Mouse (Mus musculus) forebrain, postnatal 0 days (tissue): Measurements from ENCODE around the gene Akr1c18. TPM values are rescaled to one million over a fixed set of nuclear protein-coding genes. Genes with fewer than 3 reads are reported as not detected.
"Not testable (repeated sequence)": the region's sequence is repeated elsewhere in the genome, so short reads cannot be mapped to it uniquely, and the experiment has no call there.

ENCODE experiments used
- ATAC-seq: fragments of 200-750 bp; cut with Nextera tagmentation; 2 replicates; pipeline ENCODE4 v1.8.0; 2017; ENCODE audit warnings: mild to moderate bottlenecking, moderate library complexity
- DNase-seq: peaks from one replicate; pipeline ENCODE4 v3.0.0-alpha.2; 2015
- H3K27ac ChIP-seq: fragments of 300-500 bp; sonication (generic); 2 replicates; pipeline ENCODE4 v1.5.1; 2014; ENCODE audit warnings: low read depth, mild to moderate bottlenecking, antibody characterized with exemption, low read length, moderate library complexity, mixed read lengths
- H3K27me3 ChIP-seq: fragments of 300-500 bp; sonication (generic); 2 replicates; pipeline ENCODE4 v1.6.1; 2014; ENCODE audit warnings: mild to moderate bottlenecking, low read length, mixed read lengths; ENCODE audit not compliant: insufficient read depth
- H3K36me3 ChIP-seq: fragments of 300-500 bp; sonication (generic); 2 replicates; pipeline ENCODE4 v1.6.1; 2014; ENCODE audit warnings: mild to moderate bottlenecking, moderate library complexity; ENCODE audit not compliant: insufficient read depth
- H3K4me1 ChIP-seq: fragments of 300-500 bp; sonication (generic); 2 replicates; pipeline ENCODE4 v1.6.1; 2014; ENCODE audit warnings: antibody characterized with exemption; ENCODE audit not compliant: insufficient read depth
- H3K4me2 ChIP-seq: fragments of 300-500 bp; sonication (generic); 2 replicates; pipeline ENCODE4 v1.6.1; 2014; ENCODE audit warnings: low read depth, mild to moderate bottlenecking, moderate library complexity
- H3K4me3 ChIP-seq: fragments of 300-500 bp; sonication (generic); 2 replicates; pipeline ENCODE4 v1.5.1; 2014; ENCODE audit warnings: low read depth, low read length, mixed read lengths
- H3K9ac ChIP-seq: fragments of 300-500 bp; sonication (generic); 2 replicates; pipeline ENCODE4 v1.6.1; 2014; ENCODE audit warnings: mild to moderate bottlenecking
- H3K9me3 ChIP-seq: fragments of 300-500 bp; sonication (generic); 2 replicates; pipeline ENCODE4 v1.6.1; 2016; ENCODE audit warnings: low read length
- CTCF ChIP-seq: sonication (generic); IDR thresholded peaks from 2 replicates; pipeline ENCODE4 v1.5.1; 2016; ENCODE audit warnings: antibody characterized with exemption, control low read depth, low read depth
- WGBS: fragments of 180-500 bp; shearing (Covaris S2); extraction: QIAGEN DNeasy Blood & Tissue Kit; methylation state at CpG from one replicate; pipeline ENCODE4 v1.1.7; 2014; 5-methylcytosine and 5-hydroxymethylcytosine counted together
- polyA plus RNA-seq: library from polyadenylated mRNA; unstranded; fragments of >200 nt; fragmentation: Nextera tagmentation; extraction: Ambion mirVana; gene quantifications from 2 replicates; pipeline ENCODE4 v1.2.1, GENCODE M21; 2015
- total RNA-seq: library from RNA; depleted of rRNA; stranded (reverse); fragments of >200 nt; gene quantifications from 2 replicates; pipeline ENCODE4 v1.2.3, GENCODE M21; 2014; rRNA removed

Gene Akr1c18
- total RNA-seq: 0.23 and 0.76 TPM in 2 replicates
- 1.1 and 2.5 TPM in 2 replicates for polyA plus RNA-seq

DNA sequence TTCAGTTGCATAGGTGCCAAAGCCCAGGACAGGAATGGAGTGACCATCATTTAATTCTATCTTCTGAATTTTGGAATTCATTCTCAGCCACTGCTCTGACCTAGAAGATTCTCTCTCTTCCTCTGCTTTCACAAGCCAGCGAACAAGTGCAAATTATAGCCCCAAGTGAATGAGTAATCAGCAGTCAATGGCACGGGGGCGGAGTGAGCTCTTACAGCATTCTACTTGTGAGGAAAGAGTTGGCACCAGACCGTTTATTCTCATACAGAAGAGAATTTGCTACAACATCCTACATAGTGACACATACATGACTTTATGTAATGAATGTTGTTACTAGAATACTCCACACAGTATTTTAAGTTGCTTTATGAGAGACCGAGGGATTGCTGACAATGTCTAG is at the start of gene Akr1c18:
Gene Akr1c18 (minus strand): TSS at position 137 of the 400 bp plus-strand sequence.
- Histone ChIP-seq H3K4me1 (no peaks in the 10 kb centered on the region), H3K36me3 (no peaks in the 10 kb centered on the region), H3K27ac (no peak within 1 kb of the TSS), H3K27me3 (no peaks in the 10 kb centered on the region), H3K9ac (no peak within 1 kb of the TSS), H3K9me3 (no peaks in the 10 kb centered on the region), H3K4me2 (no peak within 1 kb of the TSS), H3K4me3 (no peak within 1 kb of the TSS)
- WGBS: 64% methylated on average over 5 of the region's 5 CpGs
- TF ChIP-seq CTCF: no peak
- no peak for ATAC-seq
- DNase-seq: no peak

DNA sequence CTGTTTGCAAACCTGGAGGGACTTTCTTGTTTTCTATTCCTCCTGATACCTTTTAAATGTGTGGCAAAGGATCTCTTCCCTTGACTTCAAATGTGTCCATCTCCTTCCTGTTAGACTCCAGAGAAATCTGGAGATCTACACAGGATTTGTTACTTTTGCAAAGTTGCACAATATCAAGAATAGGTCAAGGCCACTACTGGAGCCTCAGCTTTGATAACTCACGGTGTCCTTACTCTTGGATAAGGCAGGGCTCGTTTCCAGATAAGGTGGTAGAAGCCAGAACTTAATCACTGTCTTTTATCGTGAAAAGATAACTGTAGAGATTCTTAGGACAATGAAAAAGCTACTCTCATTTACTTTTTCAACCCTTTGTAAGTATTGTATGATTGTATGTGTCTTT is 42.1 kb upstream of the Akr1c18 start:
- Histone ChIP-seq H3K27me3 (no peaks in the 10 kb centered on the region), H3K4me2 (no peak overlapping the region), H3K4me3 (no peak overlapping the region), H3K4me1 (no peaks in the 10 kb centered on the region), H3K9ac (no peak overlapping the region), H3K9me3 (no peaks in the 10 kb centered on the region), H3K36me3 (no peaks in the 10 kb centered on the region), H3K27ac (no peak overlapping the region)
- WGBS: 78% methylated on average over 3 of the region's 3 CpGs
- DNase-seq (no peak), ATAC-seq (no peak)
- TF ChIP-seq CTCF: no peak

DNA sequence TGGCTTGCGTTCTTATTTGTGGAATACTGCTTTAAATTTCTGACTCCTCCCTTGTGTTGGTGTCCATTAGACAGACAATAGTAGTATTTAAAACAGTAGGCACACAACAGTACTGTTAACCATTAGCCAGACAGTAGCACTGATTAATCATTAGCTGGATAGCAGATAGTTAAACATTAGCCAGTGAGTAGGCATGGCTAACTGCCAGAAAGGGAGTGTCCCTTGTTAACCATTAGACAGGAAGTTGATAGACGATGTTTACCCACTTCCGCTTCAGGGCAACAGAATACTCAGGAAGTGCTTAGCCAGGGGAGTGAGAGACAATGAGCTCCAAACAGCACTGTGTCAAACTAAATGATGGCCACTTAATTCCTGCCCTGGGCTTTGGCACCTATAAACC is 40.5 kb upstream of the Akr1c18 start, which contains the start of gene Akr1c13:
Gene Akr1c13 (plus strand): TSS at position 247 of the 400 bp plus-strand sequence.
- 53% methylated on average over 3 of the region's 3 CpGs for WGBS

DNA sequence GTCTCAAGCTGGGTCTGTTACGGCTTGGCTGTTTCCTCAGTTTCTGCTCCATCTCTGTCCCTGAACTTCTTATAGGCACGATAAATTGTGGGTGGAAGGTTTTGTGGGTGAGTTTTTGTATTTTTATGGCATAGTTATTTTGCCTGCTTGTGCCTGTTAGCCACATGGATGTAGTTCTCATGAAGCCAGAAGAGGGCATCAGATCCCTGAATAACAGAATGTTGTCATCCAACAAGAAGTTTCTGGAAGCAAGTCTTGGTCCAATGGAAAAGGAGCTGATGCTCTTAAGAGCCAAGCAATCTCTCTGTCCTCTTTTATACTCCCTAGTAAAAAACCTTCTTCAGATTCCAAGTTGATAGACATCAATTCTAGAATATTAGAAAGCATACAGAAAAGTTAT is 37.7 kb upstream of the Akr1c18 start:
- TF ChIP-seq CTCF: peak; percentile 50
- Histone ChIP-seq H3K9me3 (no peaks in the 10 kb centered on the region), H3K9ac (no peak overlapping the region), H3K27me3 (no peaks in the 10 kb centered on the region), H3K4me3 (no peak overlapping the region), H3K4me2 (no peak overlapping the region), H3K4me1 (no peaks in the 10 kb centered on the region), H3K36me3 (no peaks in the 10 kb centered on the region), H3K27ac (no peak overlapping the region)
- no peak; the same call in 1 of the 2 replicates for ATAC-seq
- WGBS: 84% methylated on average over 2 of the region's 2 CpGs
- peak; percentile 22 for DNase-seq

More for the DNA sequence above, 40.5 kb upstream of the Akr1c18 start, which contains the start of gene Akr1c13:
- Histone ChIP-seq H3K4me2 (no peak within 1 kb of the TSS), H3K27me3 (no peaks in the 10 kb centered on the region), H3K9ac (no peak within 1 kb of the TSS), H3K27ac (no peak within 1 kb of the TSS), H3K36me3 (no peaks in the 10 kb centered on the region), H3K4me3 (no peak within 1 kb of the TSS), H3K4me1 (no peaks in the 10 kb centered on the region), H3K9me3 (no peaks in the 10 kb centered on the region)
- peak; percentile 2 for DNase-seq
- TF ChIP-seq CTCF: no peak
- 0 out of 2 replicates have a peak, but pooled peaks have one; percentile 23 for ATAC-seq

DNA sequence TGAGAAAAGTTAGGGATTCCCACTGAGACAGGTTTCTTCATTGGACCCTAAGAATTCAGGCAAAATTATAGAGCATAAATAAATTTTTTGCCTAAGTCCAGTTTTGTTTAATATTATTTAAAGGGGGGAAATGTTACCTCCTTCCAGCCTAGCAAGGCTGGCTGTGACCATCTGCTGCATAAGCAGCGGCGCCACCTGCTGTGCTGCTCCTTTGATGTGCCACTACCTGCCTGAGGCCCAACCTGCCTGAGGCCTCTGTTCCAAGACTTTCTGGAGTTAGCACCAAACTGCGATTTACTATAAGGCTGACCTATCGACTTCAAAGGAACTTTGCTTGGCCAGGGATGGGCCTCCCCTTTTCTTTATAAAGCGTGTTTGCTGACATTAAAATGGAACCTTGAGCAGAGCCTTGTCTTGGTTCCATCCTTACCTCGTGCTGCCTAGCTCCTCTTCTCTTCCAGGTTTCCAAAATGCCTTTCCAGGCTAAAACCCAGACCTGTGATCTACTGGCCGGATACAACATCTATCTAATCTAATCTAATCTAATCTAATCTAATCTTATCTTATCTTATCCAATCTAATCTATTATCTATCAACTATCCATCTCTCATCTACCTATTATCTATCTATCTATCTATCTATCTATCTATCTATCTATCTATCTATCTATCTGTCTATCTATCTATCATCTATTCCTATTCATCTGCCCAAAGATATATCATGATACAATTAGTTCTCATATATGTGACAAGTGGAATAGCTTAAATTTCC is 36.4 kb upstream of the Akr1c18 start:
- whole genome bisulfite sequencing: 82% methylated on average over 7 of the region's 7 CpGs

DNA sequence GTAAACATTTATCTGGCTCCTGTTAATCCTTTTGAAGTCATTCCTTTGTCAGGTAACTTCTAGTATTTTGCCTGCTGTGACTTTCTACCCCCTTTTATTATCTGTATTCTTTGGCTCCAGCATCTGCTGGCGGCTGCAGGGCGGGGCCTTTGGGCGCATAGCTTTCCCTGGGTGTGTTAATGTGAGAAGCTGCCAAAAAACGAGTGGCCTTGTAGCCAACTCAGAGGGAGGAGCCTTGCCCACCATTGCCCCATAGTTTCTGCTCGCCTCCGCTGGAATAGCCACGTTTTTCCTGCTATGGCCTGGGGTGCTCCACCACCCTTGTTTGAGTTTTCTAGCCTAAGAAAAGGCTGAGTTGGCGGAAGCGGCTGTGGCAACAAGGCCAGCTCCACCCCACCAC is 32.7 kb upstream of the Akr1c18 start:
- no peak overlapping the region for H3K4me2 ChIP-seq
- WGBS: 55% methylated on average over 9 of the region's 9 CpGs
- ATAC-seq: no peak
- no peak overlapping the region for H3K4me3 ChIP-seq
- H3K9me3 ChIP-seq: no peaks in the 10 kb centered on the region
- H3K4me1 ChIP-seq: no peaks in the 10 kb centered on the region
- TF ChIP-seq CTCF: no peak
- H3K36me3 ChIP-seq: no peaks in the 10 kb centered on the region
- no peaks in the 10 kb centered on the region for H3K27me3 ChIP-seq
- no peak overlapping the region for H3K9ac ChIP-seq
- H3K27ac ChIP-seq: no peak overlapping the region
- DNase-seq: no peak

More for the DNA sequence above, 36.4 kb upstream of the Akr1c18 start:
- not testable (repeated sequence) for H3K9ac ChIP-seq, H3K4me2 ChIP-seq, DNase-seq, H3K36me3 ChIP-seq, H3K4me3 ChIP-seq, H3K27me3 ChIP-seq, H3K27ac ChIP-seq, ATAC-seq, H3K4me1 ChIP-seq, H3K9me3 ChIP-seq

DNA sequence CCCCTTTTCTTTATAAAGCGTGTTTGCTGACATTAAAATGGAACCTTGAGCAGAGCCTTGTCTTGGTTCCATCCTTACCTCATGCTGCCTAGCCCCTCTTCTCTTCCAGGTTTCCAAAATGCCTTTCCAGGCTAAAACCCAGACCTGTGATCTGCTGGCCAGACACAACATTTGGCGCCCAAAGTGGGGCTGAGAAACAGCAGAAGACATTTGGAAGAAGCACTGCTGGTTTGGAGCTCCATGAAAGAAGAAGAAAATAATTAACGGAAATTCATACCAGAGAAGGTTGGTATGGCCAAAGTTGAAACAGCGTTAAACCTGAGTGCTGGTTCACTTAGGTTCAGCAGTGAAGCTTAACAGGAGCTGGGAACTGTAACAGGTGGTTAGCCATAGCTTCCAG is 30.9 kb upstream of the Akr1c18 start:
- not testable (repeated sequence) for H3K9me3 ChIP-seq, H3K27ac ChIP-seq, ATAC-seq, H3K9ac ChIP-seq, H3K4me1 ChIP-seq, DNase-seq, H3K4me3 ChIP-seq, H3K36me3 ChIP-seq, H3K27me3 ChIP-seq, H3K4me2 ChIP-seq
- WGBS: 91% methylated on average over 4 of the region's 4 CpGs
